In the genomic region with DNA sequence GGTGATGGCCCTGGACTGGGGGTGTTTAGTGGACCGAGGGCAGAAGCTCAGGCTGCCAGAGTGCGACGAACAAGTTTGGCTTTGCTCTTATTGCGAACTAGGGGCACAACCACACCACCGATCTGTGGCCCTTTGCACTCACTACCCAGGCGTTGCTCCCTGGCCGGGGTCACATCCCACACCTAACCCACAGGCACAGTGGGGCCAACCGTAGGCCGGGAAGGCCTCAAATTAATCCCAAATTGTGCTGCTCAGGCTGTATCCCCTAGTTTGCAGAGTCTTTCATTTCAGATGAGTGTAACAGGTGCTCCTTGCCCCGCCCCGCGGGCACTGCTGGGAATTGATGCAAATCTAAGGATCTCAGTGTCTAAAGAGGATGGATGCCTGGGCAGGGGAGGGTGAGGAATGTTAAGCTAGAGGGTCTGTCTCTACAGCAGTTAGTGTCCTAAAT, we compare ENCODE assay signal across 8 mouse cellular contexts. TPM values are rescaled to one million over a fixed set of nuclear protein-coding genes. Genes with fewer than 3 reads are reported as not detected.
DNase-seq lines count a peak whose midpoint lies in the region; ATAC-seq and TF ChIP-seq lines count a peak whose summit lies in the region.

No protein-coding gene starts in this region.

- H3K36me3 ChIP-seq in kidney, adult 2 months (ENCODE audit: control insufficient read depth, insufficient read depth, low read length) = no peaks in the 10 kb centered on the region
- no peaks in the 10 kb centered on the region for H3K36me3 ChIP-seq in hindbrain, embryonic 10.5 days
- no peaks in the 10 kb centered on the region for H3K36me3 ChIP-seq in liver, embryonic 14.5 days (replicated peaks; ENCODE audit: control insufficient read depth, insufficient read depth, low read depth)

- no peak for TF ChIP-seq EP300 in liver, embryonic 14.5 days (IDR thresholded peaks at IDR 0.05; ENCODE audit: low read depth)

- peak overlapping the region; percentile 77 for H3K4me3 ChIP-seq in kidney, adult 2 months (ENCODE audit: insufficient read depth, low read depth, low read length)
- peak overlapping the region; percentile 63 for H3K4me3 ChIP-seq in hindbrain, embryonic 10.5 days
- H3K4me3 ChIP-seq in liver, embryonic 14.5 days (ENCODE audit: insufficient read depth in 1 of 2, low read depth in 2 of 2, low read length in 2 of 2) = peak overlapping the region; percentile 66 to 69

- TF ChIP-seq CTCF in kidney, adult 2 months (conservative IDR thresholded peaks at IDR 0.05; ENCODE audit: insufficient read depth, insufficient read length, low read depth, low read length) = no peak
- no peak for TF ChIP-seq CTCF in liver, embryonic 14.5 days (IDR thresholded peaks at IDR 0.05; ENCODE audit: low read depth)

- H3K27me3 ChIP-seq in kidney, adult 2 months (replicated peaks; ENCODE audit: control insufficient read depth, insufficient read depth, low read length) = no peaks in the 10 kb centered on the region
- H3K27me3 ChIP-seq in hindbrain, embryonic 10.5 days (ENCODE audit: insufficient read depth, poor library complexity, severe bottlenecking) = peaks cover 40% of the 10 kb centered on the region
- peaks cover 17% of the 10 kb centered on the region for H3K27me3 ChIP-seq in liver, embryonic 14.5 days (ENCODE audit: control insufficient read depth, insufficient read depth, low read length)

- no peak for ATAC-seq in liver, embryonic 14.5 days (ENCODE audit: insufficient read depth)

- H3K4me2 ChIP-seq in liver, embryonic 14.5 days (ENCODE audit: low read depth) = peak overlapping the region; percentile 78

- peak overlapping the region; percentile 58 for H3K9ac ChIP-seq in liver, embryonic 14.5 days (replicated peaks)

- TF ChIP-seq POLR2A in kidney, adult 2 months (IDR thresholded peaks at IDR 0.05; ENCODE audit: low read depth, low read length) = no peak

- no peaks in the 10 kb centered on the region for H3K9me3 ChIP-seq in hindbrain, embryonic 10.5 days
- H3K9me3 ChIP-seq in liver, embryonic 14.5 days (ENCODE audit: control insufficient read depth, low read length) = no peaks in the 10 kb centered on the region

- peaks cover 4% of the 10 kb centered on the region for H3K4me1 ChIP-seq in kidney, adult 2 months (ENCODE audit: control insufficient read depth, insufficient read depth, low read length)
- peaks cover 26% of the 10 kb centered on the region for H3K4me1 ChIP-seq in hindbrain, embryonic 10.5 days (replicated peaks)
- H3K4me1 ChIP-seq in liver, embryonic 14.5 days (replicated peaks; ENCODE audit: control insufficient read depth in 2 of 2, insufficient read depth in 2 of 2, low read length in 1 of 2) = peaks cover 0 to 8% of the 10 kb centered on the region in 2 experiments; a peak in 2 of 4 replicates

- H3K27ac ChIP-seq in kidney, adult 2 months (ENCODE audit: insufficient read depth, low read depth, low read length) = no peak overlapping the region
- no peak overlapping the region for H3K27ac ChIP-seq in hindbrain, embryonic 10.5 days
- no peak overlapping the region for H3K27ac ChIP-seq in liver, embryonic 14.5 days

- 25% methylated on average over 12 of the region's 12 CpGs for WGBS in kidney, adult 2 months
- 5% methylated on average over 12 of the region's 12 CpGs for WGBS in hindbrain, embryonic 10.5 days
- 2% methylated on average over 12 of the region's 12 CpGs for WGBS in liver, embryonic 14.5 days (ENCODE audit: insufficient replicate concordance)

- no peak for DNase-seq in kidney, adult 2 months
- no peak for DNase-seq in kidney, postnatal 25 days
- peak; percentile 30 for DNase-seq in embryo, embryonic 10 days (ENCODE audit: low spot score)
- peak; percentile 20 for DNase-seq in hindbrain, embryonic 10.5 days (ENCODE audit: low spot score)
- DNase-seq in liver, embryonic 14.5 days (ENCODE audit: low read depth in 3 of 3, low spot score in 3 of 3) = no peak
- peak; percentile 48 for DNase-seq in retina, postnatal 1 day
- no peak for DNase-seq in adrenal gland, adult 18-20 months (ENCODE audit: low spot score in 2 of 2)
- DNase-seq in adipocyte (ENCODE audit: low spot score) = no peak

RNA-seq across cellular contexts. Expression of a gene that starts 0.9 kb away (rescaled TPM):
- 3.3 and 4.5 TPM in 2 replicates for polyA plus RNA-seq in kidney, adult 2 months (2012; rRNA removed)
- 2.0 and 3.5 TPM in 2 replicates for polyA plus RNA-seq in hindbrain, embryonic 10.5 days (2016; fragmentation: Nextera tagmentation; extraction: Ambion mirVana)
- 0.67 and 1.1 TPM in 2 replicates for polyA plus RNA-seq in liver, embryonic 14.5 days (2012; rRNA removed)
- 1.2 and 1.9 TPM in 2 replicates for polyA plus RNA-seq in liver, embryonic 14.5 days (2014; fragmentation: Nextera tagmentation; extraction: Ambion mirVana)
- 1 to 10 TPM; 6.3 to 7.9 TPM for total RNA-seq in adrenal gland, adult 18-20 months (2021)

RNA-seq across cellular contexts. Expression of a gene that starts 34.0 kb away (rescaled TPM):
- 7.4 and 9.9 TPM in 2 replicates for polyA plus RNA-seq in kidney, adult 2 months (2012; rRNA removed)
- polyA plus RNA-seq in hindbrain, embryonic 10.5 days (2016; fragmentation: Nextera tagmentation; extraction: Ambion mirVana) = 0.30 and 0.31 TPM in 2 replicates
- 2.0 and 2.6 TPM in 2 replicates for polyA plus RNA-seq in liver, embryonic 14.5 days (2012; rRNA removed)
- polyA plus RNA-seq in liver, embryonic 14.5 days (2014; fragmentation: Nextera tagmentation; extraction: Ambion mirVana) = 1.5 and 1.9 TPM in 2 replicates
- total RNA-seq in adrenal gland, adult 18-20 months (2021) = 10 to 100 TPM in 1 of 2 experiments, 1 to 10 TPM in 1; 4.7 to 12.9 TPM

Comparison
In these comparisons a context has a peak if more than half of its experiments do, and no peak if none do; other contexts are left out.
1. DNase-seq: peak in embryo, embryonic 10 days (single experiment), hindbrain, embryonic 10.5 days (single experiment) and retina, postnatal 1 day (single experiment); none in kidney, adult 2 months (single experiment), kidney, postnatal 25 days (0 of 2), liver, embryonic 14.5 days (0 of 3), adrenal gland, adult 18-20 months (0 of 2) and adipocyte (single experiment).
2. Peak in every context shown above with its lines, with median percentiles within 50 percentile points of each other: H3K4me3 ChIP-seq.